Mouse (Mus musculus) splenic B cell, adult 2 months (primary cell): ENCODE measurements around the gene Aox2.

Source experiments
- DNase-seq: peaks from one replicate; pipeline ENCODE4 v3.0.0-alpha.2; 2011; ENCODE audit warnings: low read depth, low spot score
- H3K27me3 ChIP-seq: 2 replicates; pipeline ENCODE4 v1.6.1; 2012; ENCODE audit warnings: mild to moderate bottlenecking, low read length, moderate library complexity, mixed read lengths; ENCODE audit not compliant: control insufficient read depth, poor library complexity, insufficient read depth, severe bottlenecking
- H3K36me3 ChIP-seq: 2 replicates; pipeline ENCODE4 v1.6.1; 2012; ENCODE audit warnings: mild to moderate bottlenecking, low read length, moderate library complexity, mixed read lengths; ENCODE audit not compliant: control insufficient read depth, poor library complexity, insufficient read depth, severe bottlenecking

Gene Aox2

DNA sequence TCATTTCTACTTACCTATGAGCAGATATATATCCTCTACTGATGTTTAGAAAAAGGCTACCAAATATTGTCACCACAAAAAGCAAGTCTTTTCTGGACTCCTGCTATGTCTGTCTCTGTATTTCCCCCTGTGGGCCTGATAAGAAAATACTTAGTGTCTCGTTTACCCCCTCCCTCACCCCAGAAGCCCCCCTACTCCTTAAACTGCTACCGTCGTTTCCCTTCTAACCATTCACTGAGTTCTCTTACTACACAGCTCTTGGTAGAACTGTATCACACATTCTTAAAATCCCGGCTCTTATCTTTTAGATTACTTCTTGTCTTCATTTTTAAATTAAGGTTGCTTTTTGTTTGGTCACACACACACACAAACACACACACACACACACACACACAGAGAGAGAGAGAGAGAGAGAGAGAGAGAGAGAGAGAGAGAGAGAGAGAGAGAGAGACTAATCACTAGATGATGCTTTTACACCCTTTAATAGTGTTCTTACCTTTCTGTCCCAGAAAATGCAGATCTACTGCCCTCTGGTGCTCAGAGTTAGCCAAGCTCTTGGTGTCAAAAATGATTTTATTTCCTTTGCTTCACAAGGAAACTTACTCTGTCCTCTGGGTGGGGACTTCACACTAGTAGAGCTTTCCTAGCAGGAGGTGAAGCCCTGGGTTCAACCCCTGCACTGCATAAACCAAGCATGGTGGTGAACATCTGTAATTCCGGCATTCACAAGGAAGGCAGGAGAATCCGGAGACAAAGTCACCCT, 7.1 kb upstream of the Aox2 start:
- H3K36me3 ChIP-seq, result no peaks in the 10 kb centered on the region
- no peaks in the 10 kb centered on the region for H3K27me3 ChIP-seq
- peak; percentile 63 for DNase-seq

DNA sequence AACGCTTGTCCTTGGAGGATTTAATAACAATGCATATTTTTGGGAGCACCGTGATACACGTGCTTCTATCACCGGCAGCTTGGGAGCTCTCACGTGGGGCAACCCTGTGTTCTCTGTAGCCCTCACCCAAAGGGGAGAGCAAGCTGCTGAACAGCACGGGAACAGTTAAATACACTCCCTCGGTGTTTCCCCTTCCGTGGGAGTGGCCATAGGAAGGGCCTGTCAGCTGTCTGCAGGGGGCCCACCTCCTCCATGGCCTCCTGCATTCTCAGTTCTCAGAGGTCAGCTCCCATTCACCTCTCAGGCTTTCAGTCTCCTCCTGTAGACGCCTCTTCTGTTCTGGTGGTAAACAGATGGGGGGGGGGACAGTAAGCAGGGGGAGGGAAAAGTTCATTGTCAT, 2.2 kb upstream of the Aox2 start:
- Histone ChIP-seq H3K36me3 (no peaks in the 10 kb centered on the region), H3K27me3 (no peaks in the 10 kb centered on the region)
- DNase-seq, result no peak

DNA sequence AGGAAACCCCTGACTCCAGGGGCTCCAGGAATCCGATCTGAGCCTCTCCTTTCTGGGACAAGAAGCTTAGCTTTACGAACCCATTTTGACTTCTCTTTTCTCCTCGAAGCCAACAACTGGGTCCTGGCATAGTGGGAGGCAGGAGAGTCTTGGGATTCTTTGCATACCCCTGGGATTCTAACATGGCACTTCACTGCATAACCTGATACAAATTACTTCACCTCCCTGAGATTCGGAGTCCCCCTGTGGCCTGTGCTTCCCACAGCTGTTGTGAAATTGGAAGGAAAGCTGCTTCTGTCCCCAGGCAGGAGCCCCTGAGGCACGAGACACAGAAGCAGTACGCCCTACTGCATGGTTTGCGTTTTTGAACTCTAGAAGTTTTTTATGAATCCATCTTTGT, 387 bp downstream of the Aox2 start:
- H3K27me3 ChIP-seq, result no peaks in the 10 kb centered on the region
- H3K36me3 ChIP-seq, result no peaks in the 10 kb centered on the region
- no peak for DNase-seq

DNA sequence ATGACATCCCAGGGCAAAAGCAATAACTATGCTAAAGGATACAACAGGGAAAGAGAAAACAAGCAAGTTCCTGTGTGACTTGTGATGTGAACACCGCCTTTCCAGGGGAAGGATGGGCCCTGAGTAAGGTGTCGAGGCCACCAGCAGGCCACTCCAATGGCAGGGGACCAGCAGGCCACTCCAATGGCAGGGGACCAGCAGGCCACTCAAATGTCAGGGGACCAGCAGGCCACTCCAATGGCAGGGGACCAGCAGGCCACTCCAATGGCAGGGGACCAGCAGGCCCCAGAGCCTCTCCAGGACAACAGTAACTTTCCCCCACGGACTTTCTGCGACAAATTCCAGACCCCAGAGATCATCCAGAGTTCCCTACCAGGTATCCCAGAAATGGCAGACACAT, 2.3 kb downstream of the Aox2 start:
- H3K36me3 ChIP-seq, result no peaks in the 10 kb centered on the region
- no peaks in the 10 kb centered on the region for H3K27me3 ChIP-seq
- DNase-seq, result no peak

DNA sequence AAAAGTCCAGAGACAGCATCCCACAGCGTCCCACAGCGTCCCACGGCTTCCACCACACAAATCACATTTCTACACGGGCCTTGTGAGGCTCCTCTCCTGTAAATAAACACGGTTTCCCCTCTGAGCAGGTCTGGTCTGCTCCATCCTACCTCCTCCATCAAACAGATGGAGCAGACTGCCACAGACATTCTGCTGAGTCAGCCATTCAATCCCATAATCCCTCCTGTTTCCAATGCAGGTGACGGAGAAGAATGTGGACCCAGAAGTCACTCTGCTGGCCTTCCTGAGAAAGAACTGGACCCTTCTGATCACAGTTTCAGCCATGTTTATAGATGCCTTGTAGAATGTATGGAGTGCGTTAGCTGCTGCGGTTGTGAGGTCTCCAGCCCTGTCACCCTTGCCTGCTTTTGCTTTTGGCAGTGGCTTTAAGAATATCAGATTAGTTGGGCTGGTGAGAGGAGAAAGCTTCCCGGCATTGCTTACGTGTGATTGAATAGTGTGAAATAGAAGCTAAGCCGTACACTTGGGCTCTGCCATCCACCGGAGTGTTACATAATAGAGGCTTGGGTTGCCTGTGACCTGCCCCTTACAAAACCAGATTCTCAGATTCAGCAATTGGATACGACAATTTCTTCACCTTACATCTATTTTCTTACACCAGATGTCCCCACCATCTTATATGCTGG, 3.0 kb downstream of the Aox2 start:
- H3K27me3 ChIP-seq, result no peaks in the 10 kb centered on the region
- DNase-seq, result no peak
- no peaks in the 10 kb centered on the region for H3K36me3 ChIP-seq

DNA sequence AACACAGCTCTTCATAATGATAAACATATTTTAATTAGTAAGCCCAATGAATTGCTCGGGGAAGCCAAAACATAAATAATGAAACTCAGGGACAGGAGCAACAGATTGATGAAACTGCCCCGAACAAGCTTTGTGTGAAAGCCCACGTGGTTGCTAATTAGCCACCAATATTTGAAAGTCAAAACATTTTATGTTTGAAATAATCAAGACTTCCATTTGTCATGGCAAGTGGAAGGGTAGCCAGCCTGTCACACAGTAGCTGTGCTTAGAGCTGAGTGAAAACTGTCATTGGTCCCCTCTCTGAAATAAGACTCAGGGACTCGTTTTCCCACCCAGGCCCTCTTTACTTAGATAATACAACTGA, 3.5 kb downstream of the Aox2 start:
- no peak for DNase-seq
- H3K36me3 ChIP-seq, result no peaks in the 10 kb centered on the region
- no peaks in the 10 kb centered on the region for H3K27me3 ChIP-seq

DNA sequence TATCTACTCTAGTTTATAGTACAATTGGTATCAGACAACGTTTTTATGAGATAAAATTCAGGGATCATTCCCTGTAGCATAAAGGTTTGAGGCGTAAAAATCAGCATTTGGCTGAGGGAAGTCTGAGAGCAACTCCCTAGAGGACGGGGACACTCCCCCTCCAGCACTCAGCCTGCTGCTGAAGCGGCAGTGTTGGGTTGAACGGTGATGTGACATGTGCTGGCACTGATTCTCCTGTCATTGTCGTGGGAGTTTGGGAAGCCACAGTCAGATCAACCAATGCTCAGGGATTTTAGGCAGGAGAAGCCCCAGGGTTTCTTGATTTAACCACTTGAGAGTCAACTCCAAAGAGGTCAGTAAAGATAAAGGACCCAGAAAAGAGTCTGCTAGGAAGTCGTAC, 6.4 kb downstream of the Aox2 start:
- DNase-seq, result no peak
- H3K27me3 ChIP-seq, result no peaks in the 10 kb centered on the region
- no peaks in the 10 kb centered on the region for H3K36me3 ChIP-seq

DNA sequence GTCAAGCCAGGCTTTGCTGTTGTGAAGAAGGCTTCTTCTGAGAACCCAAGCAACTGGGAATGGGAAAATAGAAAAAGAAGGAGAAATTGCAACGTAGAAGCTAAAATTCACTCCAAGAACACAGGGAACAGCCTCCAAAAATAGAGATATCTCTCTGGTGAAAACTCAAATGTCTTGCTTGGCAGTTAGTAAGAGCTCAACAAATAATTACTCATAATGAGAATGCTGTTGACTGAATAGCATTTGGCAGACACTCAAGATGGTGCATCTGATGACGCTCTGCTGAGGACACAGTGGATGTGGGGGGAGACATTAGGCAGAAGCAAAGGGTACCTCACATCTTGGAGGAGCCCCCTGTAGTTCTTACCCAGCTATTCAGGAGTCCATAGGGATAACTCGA, 10.0 kb downstream of the Aox2 start:
- no peak for DNase-seq
- no peaks in the 10 kb centered on the region for H3K27me3 ChIP-seq
- H3K36me3 ChIP-seq, result no peaks in the 10 kb centered on the region

DNA sequence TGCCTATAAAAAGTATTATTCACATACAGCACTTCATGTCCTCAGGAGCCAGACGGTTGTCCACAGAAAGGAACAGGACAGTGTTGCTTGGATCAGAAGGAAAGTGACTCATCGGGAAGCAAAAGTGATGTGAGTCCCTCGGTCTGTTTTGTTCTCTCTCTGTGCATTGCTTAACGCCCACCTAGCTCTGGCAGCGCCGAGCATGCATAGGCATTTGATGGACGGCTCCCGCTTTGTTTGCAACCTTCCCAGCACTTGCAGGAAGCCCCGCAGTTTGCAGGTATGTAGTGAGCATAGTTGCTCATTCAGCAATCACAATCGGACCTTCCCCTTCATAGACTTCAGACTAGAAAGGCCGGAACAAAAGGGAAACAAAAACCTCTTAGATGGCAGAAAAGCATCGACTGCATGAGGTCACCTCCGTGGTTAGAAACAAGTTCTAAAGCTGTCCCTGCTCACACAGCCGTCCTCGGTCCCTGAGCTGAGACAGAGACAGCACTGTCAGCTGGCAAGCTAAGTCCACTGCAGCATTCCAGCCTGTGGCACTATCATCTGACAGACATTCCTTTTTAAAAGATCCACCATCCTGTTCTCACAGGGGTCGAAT, 11.8 kb downstream of the Aox2 start:
- Histone ChIP-seq H3K36me3 (no peaks in the 10 kb centered on the region), H3K27me3 (no peaks in the 10 kb centered on the region)
- no peak for DNase-seq

DNA sequence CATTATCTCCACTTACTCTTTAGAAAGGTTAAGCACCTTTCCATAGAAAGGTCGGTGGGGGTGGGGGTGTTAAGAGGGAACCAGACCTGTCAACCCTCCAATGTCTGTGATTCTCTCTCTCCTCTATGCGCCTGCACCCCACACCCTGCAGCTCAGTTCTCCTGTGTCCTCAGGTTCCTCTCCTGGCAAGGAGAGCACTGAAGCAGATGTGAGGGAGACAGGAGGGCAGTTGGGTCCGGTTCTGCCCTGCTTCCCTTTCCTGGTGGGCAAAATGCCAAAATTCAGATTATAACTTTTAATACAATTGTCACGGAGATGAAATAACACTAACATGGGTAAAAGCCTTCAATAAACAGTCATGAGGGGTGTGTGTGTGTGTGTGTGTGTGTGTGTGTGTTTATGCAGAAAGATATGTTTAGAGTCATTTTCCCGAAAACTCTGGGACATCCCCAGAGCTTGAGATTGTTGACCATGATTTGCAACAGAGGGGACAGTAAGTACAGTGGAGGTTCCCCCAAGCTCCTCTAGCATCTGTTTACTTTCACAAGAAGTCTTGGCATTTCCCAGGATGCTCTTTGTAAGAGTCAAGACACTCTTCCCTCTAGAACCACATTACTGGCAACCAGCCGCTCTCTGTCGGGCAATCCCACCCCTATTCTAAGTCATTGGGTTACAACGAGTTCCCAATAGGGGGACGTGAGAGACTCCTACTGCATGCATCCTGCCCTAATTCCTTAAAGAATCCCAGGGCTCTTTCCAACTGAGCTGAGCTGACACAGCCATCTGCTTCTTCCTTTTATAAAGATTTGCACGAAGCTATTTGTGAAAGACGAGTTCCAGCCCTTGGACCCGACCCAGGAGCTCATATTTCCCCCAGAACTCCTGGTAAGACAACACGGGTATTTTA, 13.5 kb downstream of the Aox2 start:
- DNase-seq, result no peak
- no peaks in the 10 kb centered on the region for H3K27me3 ChIP-seq
- H3K36me3 ChIP-seq, result no peaks in the 10 kb centered on the region

DNA sequence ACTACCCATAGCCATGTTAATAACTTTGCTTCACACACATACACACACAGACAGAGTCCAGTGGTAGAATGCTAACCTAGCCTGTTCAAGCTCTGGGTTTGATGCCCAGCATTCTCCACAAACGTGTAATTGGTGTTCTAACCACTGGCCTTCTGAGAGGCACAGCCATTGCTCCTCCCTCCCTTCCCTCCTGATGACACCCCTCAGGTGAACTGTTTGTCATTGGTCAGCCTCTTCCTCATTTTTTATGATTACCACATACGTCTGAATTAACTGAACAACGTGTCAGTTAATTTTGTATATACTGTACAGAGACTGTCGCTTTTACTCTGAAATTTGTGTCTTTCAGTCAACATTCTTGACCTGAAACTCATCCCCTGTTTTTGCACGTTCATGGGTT, 16.6 kb downstream of the Aox2 start:
- H3K36me3 ChIP-seq, result no peaks in the 10 kb centered on the region
- no peaks in the 10 kb centered on the region for H3K27me3 ChIP-seq
- no peak for DNase-seq

DNA sequence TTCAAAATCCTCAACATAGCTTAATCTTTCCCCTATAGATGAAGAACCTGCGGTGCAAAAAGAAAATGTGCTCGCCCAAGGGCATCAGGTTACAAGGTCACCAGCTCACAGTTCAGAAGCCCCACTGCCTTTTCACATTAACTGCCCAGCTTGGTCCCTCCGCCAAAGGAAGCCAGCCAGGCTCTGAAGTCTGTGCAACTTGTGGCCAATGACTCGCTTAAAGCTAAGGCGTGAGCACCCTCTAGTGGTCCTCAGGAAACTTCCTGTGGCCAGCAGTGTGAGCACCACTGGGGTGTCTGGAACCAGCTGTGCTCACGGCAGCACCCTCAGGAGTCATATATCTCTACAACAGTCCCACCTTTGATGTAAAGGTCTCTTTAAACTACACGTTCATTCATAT, 18.2 kb downstream of the Aox2 start:
- DNase-seq, result peak; percentile 84
- Histone ChIP-seq H3K27me3 (no peaks in the 10 kb centered on the region), H3K36me3 (no peaks in the 10 kb centered on the region)

DNA sequence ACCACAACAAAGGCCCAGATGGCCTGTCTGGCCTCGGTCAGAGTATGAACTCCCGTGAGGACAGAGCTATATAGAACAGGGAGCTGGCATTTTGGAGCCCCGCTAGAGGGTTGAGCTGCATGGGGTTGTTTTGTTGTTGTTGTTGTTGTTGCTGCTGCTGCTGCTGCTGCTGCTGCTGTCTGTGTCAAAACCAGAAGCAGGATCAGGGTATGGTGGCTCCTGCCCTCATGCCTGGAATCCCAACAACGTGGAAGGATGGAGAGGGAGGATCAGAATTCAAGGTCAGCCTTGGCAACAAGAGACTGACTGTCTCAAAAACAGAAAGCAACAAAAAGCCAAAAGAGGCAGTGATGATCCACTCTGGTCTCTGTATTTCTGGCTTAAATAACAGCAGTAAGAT, 18.7 kb downstream of the Aox2 start:
- no peaks in the 10 kb centered on the region for H3K27me3 ChIP-seq
- no peaks in the 10 kb centered on the region for H3K36me3 ChIP-seq
- DNase-seq, result no peak

DNA sequence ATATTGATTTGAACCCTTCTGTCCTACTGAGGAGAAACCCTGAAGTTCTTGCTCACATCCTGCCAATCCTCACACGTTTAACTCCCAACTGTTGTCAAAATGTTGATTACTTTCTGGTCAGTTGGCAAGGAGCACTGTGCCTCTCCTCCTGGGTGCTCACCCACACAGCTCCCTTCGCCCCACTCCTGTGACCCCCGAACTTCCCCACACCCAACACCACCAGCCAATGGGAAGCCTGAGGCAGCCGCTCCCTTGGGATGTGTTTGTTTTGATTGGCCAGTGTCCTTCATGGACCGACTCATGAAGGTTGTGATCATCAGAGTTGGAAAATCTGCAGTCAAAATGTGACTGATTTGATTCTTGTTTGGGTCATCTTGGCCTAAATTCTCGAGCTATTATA, 20.2 kb downstream of the Aox2 start:
- no peaks in the 10 kb centered on the region for H3K27me3 ChIP-seq
- no peaks in the 10 kb centered on the region for H3K36me3 ChIP-seq
- DNase-seq, result no peak

DNA sequence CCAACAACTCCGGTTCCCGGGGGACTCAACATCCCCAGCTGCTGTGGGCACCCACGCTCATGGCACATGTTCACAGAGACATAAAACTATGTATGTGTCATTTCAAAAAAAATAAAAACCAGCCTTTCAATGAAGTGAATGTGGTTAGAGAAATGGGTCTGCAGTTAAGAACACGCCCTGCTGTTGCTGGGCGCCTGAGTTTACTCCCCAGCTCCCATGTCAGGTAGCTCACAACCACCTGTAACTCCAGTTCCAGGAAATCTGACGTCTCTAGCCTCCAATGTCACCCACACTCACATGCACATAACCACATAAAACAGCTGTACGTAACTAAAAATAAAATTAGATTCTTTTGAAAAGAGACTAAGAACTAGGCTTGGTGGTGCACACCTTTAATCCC, 22.9 kb downstream of the Aox2 start:
- Histone ChIP-seq H3K36me3 (no peaks in the 10 kb centered on the region), H3K27me3 (no peaks in the 10 kb centered on the region)
- DNase-seq, result no peak
